Mouse (Mus musculus) heart, adult 2 months (tissue): ENCODE measurements around the gene Rorc.

Experiments
- CTCF ChIP-seq: fragments of 200-600 bp; IDR thresholded peaks from 2 replicates; pipeline ENCODE4 v1.8.1; 2022; ENCODE audit warnings: antibody characterized with exemption, mild to moderate bottlenecking, moderate library complexity
- EP300 ChIP-seq: fragments of 200-500 bp; IDR thresholded peaks from 2 replicates; pipeline ENCODE4 v1.6.1; 2011; ENCODE audit warnings: low read depth, low read length, control low read depth; ENCODE audit not compliant: insufficient read depth
- POLR2A ChIP-seq: fragments of 200-500 bp; IDR thresholded peaks from 2 replicates; pipeline ENCODE4 v1.6.1; 2011; ENCODE audit warnings: mild to moderate bottlenecking, low read depth, low read length, control low read depth; ENCODE audit not compliant: insufficient read depth

GRCm38 (mm10) chr3:94375861-94376260 is 3.3 kb downstream of the Rorc start:
- TF ChIP-seq POLR2A (no peak), EP300 (no peak), CTCF (no peak)
